Mouse (Mus musculus) skeletal muscle tissue, adult 2 months (tissue): ENCODE measurements around the gene Tnni3.

Source experiments
- DNase-seq: peaks from one replicate; pipeline ENCODE4 v3.0.0-alpha.2; 2012; ENCODE audit warnings: low read depth, low spot score

Tnni3 gene

DNA sequence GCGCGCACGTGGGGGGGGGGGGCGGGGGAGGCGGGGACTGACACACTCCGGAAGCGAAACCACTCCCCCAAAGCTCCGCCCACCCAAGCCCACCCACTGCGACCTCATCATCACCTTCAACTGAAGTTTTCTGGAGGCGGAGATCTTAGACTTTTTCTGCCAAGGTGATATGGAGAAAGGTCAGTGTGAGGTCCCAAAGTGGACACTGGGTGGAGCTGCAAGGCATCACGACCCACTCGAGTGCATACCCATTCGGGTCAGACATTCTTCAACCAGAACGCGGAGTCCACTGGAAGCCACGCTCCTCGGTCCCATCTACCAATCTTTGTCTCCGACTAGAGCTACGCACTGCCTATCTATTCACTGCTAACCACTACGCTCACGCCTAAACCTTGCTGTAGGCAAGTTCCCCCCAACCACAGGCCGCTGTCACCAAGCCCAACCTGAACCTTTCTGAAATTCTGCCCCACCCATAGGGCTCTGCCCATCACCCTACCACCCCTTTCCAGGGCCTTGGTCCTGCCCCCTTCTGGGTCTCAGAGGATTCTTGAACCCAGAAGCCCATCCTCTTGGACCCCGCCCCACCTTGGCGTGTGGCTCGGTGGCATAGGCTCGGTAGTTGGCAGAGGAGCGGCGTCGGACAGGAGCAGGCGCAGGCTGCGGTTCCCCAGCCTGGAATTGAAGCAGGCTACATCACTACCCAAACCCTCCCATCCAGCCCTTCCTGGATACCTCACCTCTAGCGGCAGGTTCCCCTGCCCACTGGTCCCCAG is 2.6 kb downstream of the Tnni3 start:
- no peak for DNase-seq

DNA sequence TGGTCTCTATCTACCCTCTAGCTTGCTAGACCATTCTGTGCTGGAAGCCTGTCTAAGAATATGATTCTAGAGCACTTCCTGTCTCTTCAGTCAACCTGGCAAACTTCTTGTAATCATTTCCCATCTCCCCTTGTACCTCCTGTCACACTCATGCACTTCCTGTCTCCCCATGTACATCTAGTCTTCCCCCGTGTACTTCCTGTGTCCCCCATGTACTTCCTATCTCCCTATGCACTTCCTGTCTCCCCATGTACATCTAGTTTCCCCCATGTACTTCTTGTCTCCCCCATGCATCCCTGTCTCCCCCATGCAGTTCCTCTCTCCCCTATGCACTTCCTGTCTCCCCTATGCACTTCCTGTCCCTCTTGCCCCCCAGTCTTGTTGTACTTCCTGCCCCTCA is 5.5 kb downstream of the Tnni3 start:
- DNase-seq, result no peak

GRCm38 (mm10) chr7:4516332-4517050 is 7.5 kb downstream of the Tnni3 start, which contains the start of gene Tnnt1:
Gene Tnnt1 (minus strand): TSS chr7:4516382.
- no peak for DNase-seq

DNA sequence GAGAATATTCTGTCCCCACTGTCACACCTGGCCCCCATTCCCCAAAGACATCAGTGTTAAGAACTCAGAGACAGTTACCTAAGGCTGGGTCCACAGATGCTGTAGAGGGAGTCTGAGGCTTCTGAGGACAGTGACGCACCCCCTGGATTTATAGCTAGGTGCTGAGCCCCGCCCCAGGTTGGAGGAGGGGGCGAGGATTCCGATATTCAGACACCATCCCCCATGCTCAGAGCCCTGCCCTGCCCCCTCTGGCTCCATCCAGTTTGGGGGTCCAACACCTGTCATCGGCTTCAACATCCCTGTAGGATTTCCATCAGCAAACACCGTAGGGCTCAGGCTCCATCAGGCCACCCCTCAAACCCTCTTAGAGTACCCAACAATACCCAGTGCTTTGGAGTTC is 8.2 kb downstream of the Tnni3 start:
- DNase-seq, result no peak

DNA sequence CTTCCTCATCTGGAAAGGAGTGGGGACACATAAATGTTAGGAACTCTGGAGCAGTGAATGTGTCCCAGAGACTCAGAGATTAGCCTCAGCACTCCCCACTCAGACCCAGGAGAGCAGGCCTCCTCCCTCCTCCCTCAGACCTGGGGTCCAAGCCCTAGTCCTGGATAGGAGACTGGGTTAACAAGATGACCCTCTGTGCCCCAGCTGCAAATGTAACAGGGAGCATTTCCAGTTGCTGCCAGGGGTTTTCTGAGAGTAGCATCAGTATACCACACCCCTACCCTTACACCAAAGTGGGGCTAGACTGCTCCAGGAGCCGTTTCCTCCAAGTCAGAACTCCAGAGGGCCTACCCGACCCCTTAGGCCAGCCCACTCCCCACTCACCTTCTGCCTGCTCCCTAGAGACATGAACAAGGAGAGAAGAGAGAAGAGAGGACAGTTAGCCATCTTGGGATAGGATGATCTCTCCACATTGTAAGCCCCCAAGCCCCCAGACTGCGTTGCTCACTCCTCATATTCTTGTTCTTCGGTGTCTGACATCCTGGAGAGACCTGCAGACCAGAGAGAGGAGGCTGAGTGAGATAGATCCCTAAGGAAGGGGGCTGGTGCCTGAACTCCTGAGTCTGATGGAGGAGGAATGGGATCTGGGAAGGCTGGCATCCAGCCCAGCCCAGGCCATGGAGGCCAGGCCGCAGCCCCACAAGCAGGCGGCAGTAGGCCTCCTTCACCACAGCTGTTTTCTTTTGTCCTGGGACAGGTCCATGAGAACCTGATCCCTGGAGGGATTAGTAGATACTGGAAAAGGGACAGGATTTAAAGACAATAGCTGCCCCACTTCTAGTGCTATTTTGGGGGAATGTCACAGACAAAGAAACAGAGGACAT is 10.0 kb downstream of the Tnni3 start:
- no peak for DNase-seq

- no peak for DNase-seq
These were observed 10.8 kb downstream of the Tnni3 start for GRCm38 (mm10) chr7:4513236-4513635.

- no peak for DNase-seq
These were observed 12.4 kb downstream of the Tnni3 start for GRCm38 (mm10) chr7:4511489-4512224.

GRCm38 (mm10) chr7:4509863-4510608 is 14.0 kb downstream of the Tnni3 start:
- DNase-seq, result peak; percentile 54

DNA sequence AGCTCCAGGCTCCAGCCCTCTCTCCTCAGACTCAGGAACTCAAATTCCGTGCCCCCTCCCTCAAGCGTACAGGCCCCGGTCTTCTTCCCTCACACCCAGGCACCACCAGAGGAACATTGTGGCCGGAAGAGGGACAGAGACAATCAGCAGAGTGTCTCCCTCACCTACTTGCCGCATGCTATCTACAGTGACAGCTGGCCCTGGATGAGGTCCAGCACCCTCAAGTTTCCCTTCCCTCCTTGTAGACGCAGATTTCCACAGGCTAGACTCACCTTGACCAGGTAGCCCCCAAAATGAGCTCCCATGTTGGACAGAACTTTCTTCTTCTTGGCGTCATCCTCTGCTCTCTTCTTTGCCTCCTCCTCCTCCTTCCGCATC is 15.3 kb downstream of the Tnni3 start:
- DNase-seq, result no peak

GRCm38 (mm10) chr7:4508062-4508738 is 15.8 kb downstream of the Tnni3 start:
- no peak for DNase-seq

- no peak for DNase-seq
These were observed 16.8 kb downstream of the Tnni3 start for GRCm38 (mm10) chr7:4507220-4507619.

GRCm38 (mm10) chr7:4504646-4505435 is 19.2 kb downstream of the Tnni3 start:
- DNase-seq, result no peak

DNA sequence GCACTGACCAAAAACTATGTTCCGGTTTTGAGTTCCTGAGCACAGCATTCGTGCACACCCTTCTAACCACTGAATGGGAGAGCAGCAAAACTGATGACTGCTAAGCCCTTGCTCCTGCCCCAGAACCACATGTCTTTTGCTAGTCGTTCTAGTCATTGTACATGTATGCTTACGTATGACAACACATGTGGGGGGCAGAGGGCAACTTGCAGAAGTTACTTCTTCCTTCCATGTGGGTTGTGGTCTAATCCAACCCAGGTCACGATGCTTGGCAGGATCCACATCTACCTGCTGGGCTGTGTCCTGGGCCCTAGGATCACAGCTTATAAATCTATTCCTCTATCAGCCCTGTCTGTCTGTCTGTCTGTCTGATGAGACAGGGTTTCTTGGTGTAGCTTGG is 20.2 kb downstream of the Tnni3 start:
- DNase-seq, result no peak

DNA sequence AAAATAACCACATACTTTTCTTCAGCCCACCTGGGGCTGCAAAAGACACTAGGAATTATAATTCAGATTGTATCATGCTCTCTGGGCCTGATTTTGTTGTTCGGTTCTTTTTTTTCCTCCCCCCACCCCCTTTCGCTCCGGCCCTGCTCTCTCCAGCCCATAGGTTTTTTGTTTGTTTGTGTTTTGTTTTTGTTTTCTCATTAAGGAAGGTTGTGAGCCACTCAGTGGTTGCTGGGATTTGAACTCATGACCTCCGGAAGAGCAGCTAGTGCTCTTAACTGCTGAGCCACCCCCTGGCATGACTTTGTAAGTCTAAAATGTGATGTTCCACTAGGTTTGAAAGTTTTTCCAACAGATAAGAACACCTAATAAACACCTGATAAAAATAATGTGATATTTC is 20.9 kb downstream of the Tnni3 start:
- no peak for DNase-seq

DNA sequence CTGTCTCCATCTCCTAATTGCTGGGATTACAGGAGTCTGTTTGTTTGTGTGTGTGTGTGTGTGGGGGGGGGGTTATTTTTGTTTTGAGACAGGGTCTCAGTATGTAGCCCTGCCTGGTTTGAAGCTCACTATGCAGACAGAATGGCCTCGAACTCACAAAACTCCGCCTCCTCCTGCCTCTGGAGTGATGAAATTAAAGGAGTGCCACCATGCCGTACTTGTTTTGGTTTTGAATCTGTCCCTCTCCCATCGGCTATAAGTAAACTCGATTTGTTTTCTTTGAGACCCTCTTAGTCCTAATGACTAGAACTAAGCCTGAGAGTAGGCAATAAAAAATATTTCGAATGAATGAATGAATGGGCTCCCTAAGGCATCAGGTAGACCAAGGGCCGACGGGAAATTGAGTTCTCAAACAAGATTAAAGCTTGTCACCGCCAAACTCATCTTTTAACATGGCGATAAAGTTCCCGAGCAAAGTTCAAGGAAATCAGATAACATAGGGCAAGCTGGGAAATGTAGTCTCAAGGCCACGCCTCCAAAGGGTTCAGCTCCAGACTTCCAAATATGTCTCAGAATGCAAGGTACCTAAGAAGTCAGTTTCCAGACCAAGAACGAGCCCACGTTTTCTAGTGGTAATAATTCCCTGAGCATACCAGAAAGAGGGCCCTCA is 21.5 kb downstream of the Tnni3 start:
- peak; percentile 71 for DNase-seq

DNA sequence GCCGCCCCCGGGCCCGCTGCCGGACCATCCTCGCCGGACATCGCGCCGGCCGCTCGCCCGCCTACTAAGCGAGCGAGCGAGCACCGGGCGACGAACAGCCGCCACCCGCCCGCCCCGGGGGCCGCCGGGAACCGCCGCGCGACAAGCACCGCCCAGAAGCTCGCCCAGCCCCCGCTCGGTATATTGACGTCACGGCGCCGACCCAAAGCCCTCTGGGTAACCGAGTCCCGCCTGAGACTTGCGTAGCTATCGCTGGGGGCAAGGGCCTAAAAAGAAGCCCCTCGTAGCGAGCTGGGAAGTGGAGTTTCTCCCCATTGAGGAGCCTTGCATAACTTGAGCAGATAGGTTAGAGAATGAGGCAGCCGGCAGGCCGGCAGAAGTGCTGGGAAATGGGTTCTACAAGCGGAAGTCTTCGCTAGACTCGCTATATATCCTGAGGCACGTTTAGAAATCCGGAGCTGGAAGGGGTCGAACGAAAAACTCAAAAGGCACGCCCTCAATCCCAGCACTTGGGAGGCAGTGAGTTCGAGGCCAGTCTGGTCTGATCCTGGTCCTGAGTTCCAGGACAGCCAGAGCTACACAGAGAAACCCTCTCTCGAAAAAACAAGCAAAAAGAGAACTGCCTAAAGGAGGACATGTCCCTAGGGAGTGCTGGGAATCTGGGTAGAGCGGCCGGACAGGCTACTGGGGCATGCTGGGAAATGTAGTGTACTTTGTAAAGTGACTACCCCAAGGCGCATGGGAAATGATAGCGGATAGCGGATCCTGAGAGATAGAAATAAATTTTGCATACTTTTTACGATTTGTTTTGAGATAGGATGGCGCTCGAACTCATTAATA is 22.3 kb downstream of the Tnni3 start, which contains the start of gene Ppp1r12c:
Gene Ppp1r12c, minus strand, starts transcription at position 123 of the 840 bp plus-strand sequence.
- DNase-seq, result peak; percentile 87

DNA sequence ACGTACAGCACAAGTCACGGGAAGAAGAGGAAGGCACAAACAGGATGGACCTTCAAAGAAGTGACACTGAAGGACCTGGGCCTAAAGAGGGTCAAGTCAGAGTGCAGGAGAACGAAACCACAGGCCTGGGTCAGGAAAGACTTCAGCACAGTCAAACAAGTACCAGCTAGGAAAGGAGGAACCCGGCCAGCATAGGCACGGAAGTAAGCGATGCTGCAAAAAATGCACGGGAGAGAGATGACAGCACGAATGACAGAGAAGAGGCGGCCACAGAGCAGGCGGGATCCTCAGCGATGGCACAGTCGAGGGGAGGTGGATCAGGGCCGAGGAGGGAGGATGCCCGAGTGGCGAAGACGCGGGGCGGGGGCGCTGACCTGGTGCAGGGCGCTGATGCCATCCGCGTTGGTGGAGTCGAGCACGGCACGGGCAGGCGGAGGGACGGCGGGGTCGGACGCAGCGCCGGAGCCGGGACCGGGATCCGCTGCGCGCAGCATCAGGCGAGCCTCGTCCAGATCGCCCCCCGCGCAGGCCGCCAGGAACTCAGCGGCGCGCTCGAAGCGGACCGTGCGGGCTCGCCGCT is 23.0 kb downstream of the Tnni3 start:
- DNase-seq, result no peak
